Mouse (Mus musculus): ENCODE measurements around the gene Aspdh.

The Aspdh gene

DNA sequence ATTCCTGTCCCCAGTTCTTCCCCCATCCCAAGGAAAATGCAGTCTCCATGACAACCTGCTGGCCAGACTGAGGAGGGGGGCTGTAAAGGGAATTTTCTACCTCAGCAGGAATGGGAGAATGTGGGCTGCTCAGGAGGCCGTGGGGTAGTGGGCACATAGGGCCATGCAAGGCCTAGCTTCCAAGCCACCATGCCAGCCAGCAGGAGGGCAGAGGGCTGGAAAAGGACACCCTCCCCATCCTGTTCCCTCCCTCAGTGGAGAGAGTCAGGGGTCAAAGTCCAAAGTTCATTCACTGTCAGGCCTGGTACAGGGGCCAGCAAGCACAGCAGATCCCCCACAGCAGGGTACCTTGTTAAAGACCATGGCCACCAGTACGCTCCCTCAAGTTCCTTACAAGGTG, at the start of gene Aspdh:
TSS of gene Aspdh (plus strand) at position 281 of the 400 bp plus-strand sequence.
- peak in 1 of 2 experiments; percentile 39 for DNase-seq

DNA sequence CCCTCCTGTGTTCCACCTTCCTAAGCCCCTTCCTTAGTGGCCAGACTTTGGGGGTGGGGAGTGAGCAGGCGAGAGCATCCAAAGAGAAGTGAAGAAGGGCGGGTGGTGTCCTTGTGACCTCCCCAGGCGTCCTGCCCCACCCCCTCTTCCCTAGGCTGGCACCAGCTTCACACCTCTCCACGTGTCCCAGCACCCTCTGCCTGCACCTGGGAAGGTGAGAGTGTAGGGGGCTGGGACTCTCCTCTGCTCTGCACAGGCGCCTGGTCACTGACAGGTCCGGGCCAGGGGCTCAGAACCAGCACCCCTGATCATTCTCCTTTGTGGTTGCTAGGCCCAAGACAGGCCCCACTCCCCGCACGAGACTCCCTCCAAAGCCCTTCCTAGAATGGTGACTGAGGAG, 37.5 kb upstream of the Aspdh start:
- DNase-seq, result no peak

- DNase-seq, result peak; percentile 11 to 42
Measured at GRCm38 (mm10) chr7:44428171-44428950, 36.8 kb upstream of the Aspdh start.

DNA sequence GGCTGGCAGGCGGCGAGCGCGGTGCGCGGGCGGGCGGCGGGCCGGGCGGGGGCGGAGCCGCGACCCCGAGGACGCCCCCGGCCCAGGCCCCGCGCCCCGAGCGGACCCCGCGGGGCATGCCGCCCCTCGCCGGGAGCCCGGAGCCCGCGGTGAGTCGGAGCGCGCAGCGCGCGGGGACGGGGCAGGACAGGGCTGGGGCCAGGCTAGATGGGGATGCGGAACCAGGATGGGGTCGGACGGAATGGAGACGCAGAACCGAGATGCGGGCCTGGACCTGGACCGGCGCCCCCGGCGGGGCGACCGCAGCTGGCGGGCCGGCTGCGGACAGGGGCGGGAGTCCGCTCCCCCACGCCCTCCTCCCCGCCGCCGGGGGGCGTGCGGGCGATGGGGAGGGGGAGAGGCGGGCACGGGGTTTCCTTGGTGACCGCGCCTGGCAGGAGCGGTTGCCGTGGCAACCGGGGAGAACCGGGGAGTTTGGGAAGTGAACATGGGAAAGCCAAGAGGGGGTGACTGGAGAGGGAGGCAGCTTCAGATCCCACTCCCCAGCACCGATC, 36.1 kb upstream of the Aspdh start, which contains the start of gene Lrrc4b:
TSS of gene Lrrc4b (plus strand) at position 51 of the 554 bp plus-strand sequence.
- peak; percentile 6 to 27 for DNase-seq

DNA sequence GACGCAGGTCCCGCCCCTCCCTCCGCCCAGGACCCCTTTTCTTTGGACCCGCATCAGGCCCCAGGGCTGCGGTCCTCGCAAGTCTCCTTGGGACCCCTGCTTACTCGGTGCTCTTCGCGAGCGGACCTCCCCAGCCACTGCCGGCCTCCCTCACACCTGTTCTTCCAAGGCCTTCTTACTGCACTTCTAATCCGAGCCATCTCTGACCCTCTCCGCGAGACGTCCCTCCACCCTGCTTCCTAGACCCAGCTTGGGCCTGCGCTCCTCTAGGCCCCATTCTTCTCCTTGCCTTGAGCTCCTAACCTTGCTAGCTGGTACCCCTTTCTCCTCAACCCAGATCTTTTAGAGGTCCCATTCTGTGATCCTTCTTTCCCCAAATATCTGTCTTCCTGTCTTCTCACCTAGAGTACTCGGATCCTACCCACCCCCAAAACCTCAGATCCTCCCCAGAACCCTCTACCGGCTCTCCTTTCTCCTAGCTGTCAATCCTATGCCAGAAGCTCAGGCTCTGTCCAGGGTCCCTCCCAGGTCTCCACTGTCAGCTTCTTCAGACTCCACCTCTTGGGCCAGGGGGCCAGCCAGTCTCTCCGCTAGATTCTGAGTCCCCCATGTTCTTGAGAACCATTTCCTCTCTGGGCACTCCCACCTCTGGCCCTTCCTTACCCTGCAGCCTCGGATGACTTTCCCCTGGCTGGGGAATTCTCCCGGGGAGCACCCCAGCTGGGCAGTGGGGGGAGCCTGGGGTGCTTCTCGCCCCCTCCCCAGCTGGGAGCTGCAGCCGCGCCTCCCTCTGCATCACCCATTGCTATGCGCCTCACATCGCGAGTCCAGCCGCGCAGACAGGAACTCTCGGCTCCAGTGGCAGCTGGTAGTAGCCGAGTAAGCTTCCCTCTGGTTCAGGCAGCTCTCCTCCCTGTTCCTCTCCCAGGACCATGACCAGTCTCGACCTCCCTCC, 35.4 kb upstream of the Aspdh start:
- no peak for DNase-seq

- DNase-seq, result no peak
Measured at GRCm38 (mm10) chr7:44432550-44432949, 32.6 kb upstream of the Aspdh start.

DNA sequence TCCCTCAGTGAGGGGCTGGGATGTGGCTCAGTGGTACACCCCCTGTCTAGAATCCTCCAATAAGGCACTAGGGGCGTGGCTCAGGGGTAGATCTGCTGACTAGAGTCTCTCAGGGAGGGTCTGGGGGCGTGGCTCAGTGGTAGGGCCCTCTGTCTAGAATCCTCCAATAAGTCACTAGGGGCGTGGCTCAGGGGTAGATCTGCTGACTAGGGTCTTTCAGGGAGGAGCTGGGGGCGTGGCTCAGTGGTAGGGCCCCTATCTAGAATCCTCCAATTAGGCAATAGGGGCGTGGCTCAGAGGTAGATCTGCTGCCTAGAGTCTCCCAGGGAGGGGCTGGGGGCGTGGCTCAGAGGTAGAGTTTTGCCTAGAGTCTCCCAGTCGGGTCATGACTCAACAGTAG, 31.8 kb upstream of the Aspdh start:
- DNase-seq, result peak; percentile 18 to 23

GRCm38 (mm10) chr7:44434089-44434488, 31.1 kb upstream of the Aspdh start:
- no peak for DNase-seq

GRCm38 (mm10) chr7:44435796-44436195, 29.4 kb upstream of the Aspdh start:
- no peak for DNase-seq

- peak in 1 of 2 experiments; percentile 19 for DNase-seq
Measured at GRCm38 (mm10) chr7:44436267-44436666, 28.9 kb upstream of the Aspdh start.

GRCm38 (mm10) chr7:44437188-44437587, 28.0 kb upstream of the Aspdh start:
- no peak for DNase-seq

DNA sequence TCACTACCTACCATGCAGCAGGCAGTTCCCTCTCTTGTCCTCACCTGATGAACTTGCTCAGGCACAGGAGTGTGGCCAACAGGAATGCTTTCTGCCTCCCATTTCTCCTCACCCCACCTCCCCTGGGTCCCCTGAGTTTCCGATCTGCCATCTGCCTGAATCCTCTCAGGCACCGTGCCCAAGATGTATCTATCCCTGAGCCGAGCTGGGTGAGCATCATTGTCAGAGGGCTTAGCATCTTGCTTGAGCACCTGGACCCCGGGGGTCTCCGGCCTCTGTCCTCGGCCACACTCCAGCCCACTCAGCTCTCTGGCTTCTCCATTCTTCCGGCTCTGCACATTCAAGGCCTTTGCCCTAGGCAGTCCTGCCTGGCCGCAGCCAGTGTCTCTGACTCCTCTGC, 27.3 kb upstream of the Aspdh start:
- no peak for DNase-seq

DNA sequence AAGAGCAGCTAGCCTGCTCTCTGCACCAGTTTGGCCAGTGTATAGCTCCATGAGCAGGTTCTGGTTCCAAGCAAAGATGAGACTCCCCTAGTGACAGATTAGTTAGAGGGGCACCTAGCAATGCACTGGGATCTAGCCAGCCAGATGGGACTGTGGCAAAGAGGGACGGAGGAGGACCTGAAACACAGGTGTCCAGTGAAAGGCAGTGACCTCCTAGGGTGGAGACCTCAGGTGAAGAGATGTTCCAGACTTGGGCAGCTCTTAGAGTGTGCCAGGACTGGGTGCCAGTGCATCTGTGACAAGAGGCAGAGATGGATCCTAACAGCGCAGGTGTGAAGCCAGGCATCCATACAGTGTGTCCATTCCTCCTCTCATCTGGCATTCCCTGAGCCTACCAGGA, 25.5 kb upstream of the Aspdh start:
- no peak for DNase-seq

DNA sequence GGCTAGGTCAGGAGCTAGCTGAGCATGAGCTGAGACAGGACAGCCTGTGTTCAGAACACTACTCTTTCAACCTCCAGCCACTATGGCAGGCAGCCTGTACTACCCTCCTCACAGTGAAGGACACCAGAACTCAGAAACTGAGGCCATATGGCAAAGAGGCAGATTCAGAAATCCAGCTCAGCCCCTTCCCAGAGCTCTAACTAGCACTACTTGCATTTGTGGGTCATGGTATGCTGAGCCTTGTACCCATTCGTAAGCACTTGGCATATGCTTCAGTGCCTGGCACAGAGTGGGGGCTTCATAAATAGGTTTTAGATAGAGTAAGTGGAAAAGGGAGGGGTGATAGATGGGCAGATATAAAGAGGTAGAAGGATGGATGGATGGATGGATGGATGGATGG, 24.7 kb upstream of the Aspdh start:
- no peak for DNase-seq

DNA sequence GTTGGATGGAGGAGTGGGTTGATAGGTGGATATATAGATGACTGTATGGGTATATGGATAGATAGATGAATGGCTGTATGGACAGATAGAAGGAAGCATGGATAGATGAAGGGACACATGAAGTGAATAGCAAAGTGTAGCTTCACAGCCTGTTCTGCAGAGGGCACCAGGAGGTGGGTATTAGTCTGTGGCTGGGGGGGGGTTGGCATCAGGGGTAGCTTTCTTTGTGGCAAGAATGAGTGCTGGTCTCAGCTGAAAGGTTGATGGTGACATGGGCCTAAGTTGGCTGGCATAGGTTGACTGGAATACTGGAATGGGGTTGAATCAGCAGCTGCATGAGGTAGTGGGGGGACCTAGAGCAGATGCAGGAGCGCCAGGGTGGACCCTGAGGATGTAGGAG, 24.0 kb upstream of the Aspdh start:
- no peak for DNase-seq

DNA sequence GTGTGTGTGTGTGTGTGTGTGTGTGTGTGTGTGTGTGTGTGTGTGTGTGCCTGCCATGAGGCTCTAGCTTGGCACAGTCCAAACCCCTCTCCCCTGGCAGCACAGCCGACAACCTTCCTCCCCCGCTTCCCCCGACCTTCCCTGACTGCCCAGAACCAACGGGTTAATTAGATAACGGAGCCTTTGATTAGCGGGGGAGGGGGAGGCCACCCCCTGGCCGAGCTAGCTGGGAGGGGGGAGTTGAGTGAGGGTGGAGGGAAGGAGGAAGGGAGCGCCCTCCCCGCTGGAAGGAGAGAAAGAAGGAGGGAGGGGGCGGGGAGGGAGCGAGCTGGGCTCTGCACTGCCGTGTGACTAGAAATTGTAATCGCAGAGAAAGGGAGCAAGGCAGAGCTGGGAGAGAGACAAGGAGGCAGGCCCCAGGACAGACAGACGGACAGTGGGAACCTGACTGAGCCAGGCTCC, 23.5 kb upstream of the Aspdh start:
- DNase-seq, result peak in 1 of 2 experiments; percentile 47

- DNase-seq, result peak in 1 of 2 experiments; percentile 22
Measured at GRCm38 (mm10) chr7:44442407-44442821, 22.8 kb upstream of the Aspdh start.

GRCm38 (mm10) chr7:44443268-44444173, 21.7 kb upstream of the Aspdh start:
- peak in 1 of 2 experiments; percentile 34 for DNase-seq

DNA sequence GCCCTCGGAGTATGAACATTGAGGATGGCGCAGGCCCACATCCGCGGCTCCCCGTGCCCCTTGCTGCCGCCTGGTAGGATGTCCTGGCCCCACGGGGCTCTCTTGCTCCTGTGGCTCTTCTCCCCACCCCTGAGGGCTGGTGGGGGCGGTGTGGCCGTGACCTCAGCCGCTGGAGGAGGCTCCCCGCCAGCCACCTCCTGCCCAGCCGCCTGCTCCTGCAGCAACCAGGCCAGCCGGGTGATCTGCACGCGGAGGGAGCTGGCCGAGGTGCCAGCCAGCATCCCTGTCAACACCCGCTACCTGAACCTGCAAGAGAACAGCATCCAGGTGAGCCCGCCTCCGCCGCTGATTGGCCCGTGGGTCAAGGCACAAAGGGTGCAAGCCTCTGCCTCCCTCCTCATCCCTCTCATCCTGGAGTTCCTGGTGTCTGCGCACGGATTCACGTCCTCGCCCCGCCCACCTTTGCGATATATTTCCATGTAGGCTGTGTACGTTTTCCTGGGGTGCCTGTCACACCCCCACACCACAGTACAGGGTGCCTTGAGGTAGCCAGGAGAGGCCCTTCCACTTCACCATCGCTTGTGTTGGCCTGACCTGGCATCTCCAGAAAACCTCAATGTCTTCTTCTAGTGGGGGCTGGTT, 20.2 kb upstream of the Aspdh start:
- DNase-seq, result peak in 1 of 2 experiments; percentile 25

GRCm38 (mm10) chr7:44445528-44445923, 19.7 kb upstream of the Aspdh start:
- DNase-seq, result no peak

DNA sequence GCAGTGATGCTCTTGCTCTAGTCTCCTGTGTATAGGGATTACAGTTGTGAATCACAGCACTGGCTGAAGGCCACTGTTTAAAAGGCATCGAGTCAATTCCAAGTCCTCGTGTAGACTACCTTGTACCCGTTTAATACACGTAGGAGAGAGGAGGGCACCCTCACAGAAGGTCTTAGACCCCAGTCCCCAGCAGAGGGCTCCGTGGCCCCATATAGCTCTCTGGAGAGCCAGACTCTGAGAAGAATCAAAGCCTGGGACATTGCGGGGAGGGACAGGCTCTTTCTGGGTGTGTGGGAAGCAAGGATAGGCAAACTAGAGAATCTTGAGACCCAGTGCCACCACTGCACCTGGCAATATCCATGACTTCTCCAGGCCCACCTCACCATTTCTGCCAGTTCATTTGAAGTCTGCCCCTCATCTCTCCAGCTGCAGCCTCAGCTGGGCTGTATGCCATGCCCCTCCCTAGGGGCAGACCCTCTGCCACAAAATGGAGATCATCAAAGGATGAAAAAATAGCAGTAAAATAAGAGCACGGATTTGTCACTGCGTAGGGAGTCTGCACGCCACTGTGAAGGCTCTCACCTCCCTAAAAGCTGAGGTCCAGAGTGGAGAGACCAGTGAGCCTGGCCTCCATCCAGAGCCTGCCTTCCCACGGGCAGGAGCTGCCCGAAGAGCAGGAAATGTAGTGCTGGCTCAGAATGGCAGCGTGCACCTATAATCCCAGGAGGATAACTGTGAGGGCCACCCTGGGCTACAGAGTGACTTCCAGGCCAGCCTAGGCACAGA, 18.9 kb upstream of the Aspdh start:
- DNase-seq, result no peak
